Mouse (Mus musculus) myocyte (in vitro differentiated cells): ENCODE data around the gene Plcl2. TPM values are rescaled to one million over a fixed set of nuclear protein-coding genes. Genes with fewer than 3 reads are reported as not detected.
"Not testable (repeated sequence)": the region's sequence is repeated elsewhere in the genome, so short reads cannot be mapped to it uniquely, and the experiment has no call there.

Experiments
- H3K27me3 ChIP-seq: one replicate; pipeline ENCODE4 v1.6.1; 2011; ENCODE audit not compliant: control insufficient read depth, insufficient read depth, insufficient read length
- H3K36me3 ChIP-seq: one replicate; pipeline ENCODE4 v1.6.1; 2011; ENCODE audit not compliant: control insufficient read depth, insufficient read depth
- H3K4me2 ChIP-seq: one replicate; pipeline ENCODE4 v1.6.1; 2011; ENCODE audit warnings: low read depth, control low read depth
- H3K4me3 ChIP-seq: one replicate; pipeline ENCODE4 v1.5.1; 2011; ENCODE audit warnings: mild to moderate bottlenecking, control low read depth, moderate library complexity
- H3K79me2 ChIP-seq: one replicate; pipeline ENCODE4 v1.6.1; 2011; ENCODE audit not compliant: control insufficient read depth, insufficient read depth
- H3ac ChIP-seq: one replicate; pipeline ENCODE4 v1.6.1; 2011; ENCODE audit not compliant: control insufficient read depth, insufficient read length
- CEBPB ChIP-seq: IDR thresholded peaks from 2 replicates; pipeline ENCODE4 v1.6.1; 2011; ENCODE audit warnings: mild to moderate bottlenecking, moderate library complexity; ENCODE audit not compliant: poor library complexity, insufficient read depth, severe bottlenecking
- E2F4 ChIP-seq: IDR thresholded peaks from one replicate; pipeline ENCODE4 v1.6.1; 2011; ENCODE audit warnings: mild to moderate bottlenecking, control low read depth, moderate library complexity; ENCODE audit not compliant: insufficient read depth
- MAX ChIP-seq: IDR thresholded peaks from one replicate; pipeline ENCODE4 v1.6.1; 2011; ENCODE audit warnings: low read depth, mild to moderate bottlenecking, control low read depth
- MYOD1 ChIP-seq, 3 experiments: IDR thresholded peaks; one replicate each; pipeline ENCODE4 v1.6.1; 2011; ENCODE audit warnings: control low read depth in 2 of 3, low read depth in 2 of 3, mild to moderate bottlenecking in 2 of 3, moderate library complexity in 1 of 3; ENCODE audit not compliant: insufficient read length in 2 of 3, control insufficient read depth in 1 of 3
- MYOG ChIP-seq, 3 experiments: IDR thresholded peaks; one replicate each; pipeline ENCODE4 v1.6.1; 2011; ENCODE audit warnings: control low read depth in 2 of 3, low read depth in 2 of 3, mild to moderate bottlenecking in 2 of 3; ENCODE audit not compliant: insufficient read length in 2 of 3, control insufficient read depth in 1 of 3, insufficient read depth in 1 of 3
- POLR2A ChIP-seq: IDR thresholded peaks from one replicate; pipeline ENCODE4 v1.6.1; 2011; ENCODE audit warnings: low read depth, mild to moderate bottlenecking, control low read depth, moderate library complexity; ENCODE audit not compliant: insufficient read length
- POLR2AphosphoS2 ChIP-seq: IDR thresholded peaks from one replicate; pipeline ENCODE4 v1.6.1; 2011; ENCODE audit warnings: low read depth, control low read depth; ENCODE audit not compliant: insufficient read length
- REST ChIP-seq: IDR thresholded peaks from one replicate; pipeline ENCODE4 v1.6.1; 2011; ENCODE audit warnings: mild to moderate bottlenecking, control low read depth, moderate library complexity; ENCODE audit not compliant: insufficient read depth, insufficient read length
- SRF ChIP-seq: IDR thresholded peaks from one replicate; pipeline ENCODE4 v1.6.1; 2011; ENCODE audit warnings: low read depth; ENCODE audit not compliant: control insufficient read depth, insufficient read length
- TCF12 ChIP-seq: IDR thresholded peaks from one replicate; pipeline ENCODE4 v1.6.1; 2011; ENCODE audit warnings: mild to moderate bottlenecking, control low read depth; ENCODE audit not compliant: poor library complexity, insufficient read depth, severe bottlenecking
- TCF3 ChIP-seq: IDR thresholded peaks from one replicate; pipeline ENCODE4 v1.6.1; 2011; ENCODE audit warnings: low read depth, control low read depth; ENCODE audit not compliant: insufficient read length
- USF1 ChIP-seq: IDR thresholded peaks from one replicate; pipeline ENCODE4 v1.6.1; 2011; ENCODE audit warnings: low read depth, mild to moderate bottlenecking, control low read depth, moderate library complexity
- polyA plus RNA-seq: library from polyadenylated mRNA; unstranded; fragments of >200 nt; fragmentation: generic; extraction: Trizol; gene quantifications from one replicate; pipeline ENCODE4 v1.2.1, GENCODE M21; 2012; ENCODE audit warnings: missing spikeins

Plcl2 gene
- polyA plus RNA-seq, 1 experiment: 13.2 TPM

GRCm38 (mm10) chr17:50620794-50621537 lies 111.8 kb downstream of the Plcl2 start:
- no peaks in the 10 kb centered on the region for H3K79me2 ChIP-seq
- no peak overlapping the region for H3ac ChIP-seq
- H3K27me3 ChIP-seq: no peaks in the 10 kb centered on the region
- no peak overlapping the region for H3K4me3 ChIP-seq
- no peaks in the 10 kb centered on the region for H3K36me3 ChIP-seq
- TF ChIP-seq USF1: no peak
- no peak for TF ChIP-seq POLR2A
- no peak for TF ChIP-seq MYOD1 (IDR thresholded peaks at IDR 0.05; ENCODE audit: control insufficient read depth in 1 of 3, insufficient read length in 2 of 3, low read depth in 2 of 3)
- no peak for TF ChIP-seq MYOG (IDR thresholded peaks at IDR 0.05; ENCODE audit: control insufficient read depth in 1 of 3, insufficient read depth in 1 of 3, insufficient read length in 2 of 3, low read depth in 2 of 3)
- no peak for TF ChIP-seq TCF3
- no peak for TF ChIP-seq CEBPB
- no peak overlapping the region for H3K4me2 ChIP-seq

GRCm38 (mm10) chr17:50621996-50622395 lies 112.8 kb downstream of the Plcl2 start:
- Histone ChIP-seq H3ac (no peak overlapping the region), H3K36me3 (no peaks in the 10 kb centered on the region), H3K4me2 (no peak overlapping the region), H3K27me3 (no peaks in the 10 kb centered on the region), H3K4me3 (no peak overlapping the region), H3K79me2 (no peaks in the 10 kb centered on the region)
- TF ChIP-seq CEBPB (no peak), MAX (no peak), MYOG (IDR thresholded peaks at IDR 0.05; ENCODE audit: control insufficient read depth in 1 of 3, insufficient read depth in 1 of 3, insufficient read length in 2 of 3, low read depth in 2 of 3) (no peak), SRF (no peak), TCF3 (no peak), REST (no peak), MYOD1 (IDR thresholded peaks at IDR 0.05; ENCODE audit: control insufficient read depth in 1 of 3, insufficient read length in 2 of 3, low read depth in 2 of 3) (no peak), E2F4 (no peak), TCF12 (no peak), USF1 (no peak), POLR2A (no peak), POLR2AphosphoS2 (no peak)

GRCm38 (mm10) chr17:50625584-50625983 lies 116.4 kb downstream of the Plcl2 start:
- Histone ChIP-seq H3ac (no peak overlapping the region), H3K79me2 (no peaks in the 10 kb centered on the region)
- TF ChIP-seq CEBPB (no peak), MYOG (IDR thresholded peaks at IDR 0.05; ENCODE audit: control insufficient read depth in 1 of 3, insufficient read depth in 1 of 3, insufficient read length in 2 of 3, low read depth in 2 of 3) (no peak), E2F4 (no peak), TCF3 (no peak), POLR2AphosphoS2 (no peak), SRF (no peak), TCF12 (no peak), MAX (no peak), USF1 (no peak), MYOD1 (IDR thresholded peaks at IDR 0.05; ENCODE audit: control insufficient read depth in 1 of 3, insufficient read length in 2 of 3, low read depth in 2 of 3) (no peak)

GRCm38 (mm10) chr17:50627658-50628057 lies 118.5 kb downstream of the Plcl2 start:
- Histone ChIP-seq H3K4me2 (no peak overlapping the region), H3K36me3 (no peaks in the 10 kb centered on the region), H3ac (no peak overlapping the region), H3K79me2 (no peaks in the 10 kb centered on the region), H3K27me3 (no peaks in the 10 kb centered on the region), H3K4me3 (no peak overlapping the region)
- TF ChIP-seq CEBPB (no peak), TCF3 (no peak), TCF12 (no peak), MYOG (IDR thresholded peaks at IDR 0.05; ENCODE audit: control insufficient read depth in 1 of 3, insufficient read depth in 1 of 3, insufficient read length in 2 of 3, low read depth in 2 of 3) (no peak), POLR2A (no peak), MAX (no peak)

More at GRCm38 (mm10) chr17:50625584-50625983, 116.4 kb downstream of the Plcl2 start:
- no peaks in the 10 kb centered on the region for H3K27me3 ChIP-seq
- no peaks in the 10 kb centered on the region for H3K36me3 ChIP-seq
- H3K4me3 ChIP-seq: no peak overlapping the region
- H3K4me2 ChIP-seq: no peak overlapping the region

- Histone ChIP-seq H3K4me2 (no peak overlapping the region), H3K79me2 (no peaks in the 10 kb centered on the region), H3K27me3 (no peaks in the 10 kb centered on the region), H3K36me3 (no peaks in the 10 kb centered on the region), H3K4me3 (no peak overlapping the region), H3ac (no peak overlapping the region)
- TF ChIP-seq MAX (no peak), SRF (no peak), POLR2AphosphoS2 (no peak), MYOD1 (IDR thresholded peaks at IDR 0.05; ENCODE audit: control insufficient read depth in 1 of 3, insufficient read length in 2 of 3, low read depth in 2 of 3) (no peak), CEBPB (no peak)
These were observed 119.5 kb downstream of the Plcl2 start for GRCm38 (mm10) chr17:50628716-50629115.

GRCm38 (mm10) chr17:50630992-50631391 lies 121.8 kb downstream of the Plcl2 start:
- not testable (repeated sequence) for H3K4me3 ChIP-seq, H3ac ChIP-seq, H3K79me2 ChIP-seq, H3K36me3 ChIP-seq, H3K4me2 ChIP-seq, H3K27me3 ChIP-seq
